Mouse (Mus musculus) embryonic facial prominence, embryonic 14.5 days (tissue): ENCODE results near the gene Tmem178. TPM values are rescaled to one million over a fixed set of nuclear protein-coding genes. Genes with fewer than 3 reads are reported as not detected.
A peak's percentile ranks its signal among the peaks of the same experiment; 100 is the strongest.

Experiments used
- ATAC-seq: fragments of 200-750 bp; cut with Nextera tagmentation; 2 replicates; pipeline ENCODE4 v1.8.0; 2017; ENCODE audit warnings: low read depth, moderate number of reproducible peaks, moderate TSS enrichment
- DNase-seq: peaks from one replicate; pipeline ENCODE4 v3.0.0-alpha.2; 2015; ENCODE audit warnings: low spot score
- H3K27ac ChIP-seq: fragments of 300-500 bp; sonication (generic); replicated peaks from 2 replicates; pipeline ENCODE4 v1.5.1; 2014; ENCODE audit warnings: low read depth, mild to moderate bottlenecking, low read length, moderate library complexity
- H3K27me3 ChIP-seq: fragments of 300-500 bp; sonication (generic); replicated peaks from 2 replicates; pipeline ENCODE4 v1.6.1; 2014; ENCODE audit warnings: low read length; ENCODE audit not compliant: control insufficient read depth, insufficient read depth
- H3K36me3 ChIP-seq: fragments of 300-500 bp; sonication (generic); 2 replicates; pipeline ENCODE4 v1.6.1; 2014; ENCODE audit warnings: low read length, mixed read lengths; ENCODE audit not compliant: control insufficient read depth, insufficient read depth
- H3K4me1 ChIP-seq: fragments of 300-500 bp; sonication (generic); 2 replicates; pipeline ENCODE4 v1.6.1; 2014; ENCODE audit warnings: antibody characterized with exemption, low read length; ENCODE audit not compliant: control insufficient read depth, insufficient read depth
- H3K4me2 ChIP-seq: fragments of 300-500 bp; sonication (generic); 2 replicates; pipeline ENCODE4 v1.6.1; 2014; ENCODE audit warnings: low read depth, mild to moderate bottlenecking, low read length, moderate library complexity, mixed read lengths
- H3K4me3 ChIP-seq: fragments of 300-500 bp; sonication (generic); 2 replicates; pipeline ENCODE4 v1.5.1; 2014; ENCODE audit warnings: low read depth, mild to moderate bottlenecking, low read length
- H3K9ac ChIP-seq: fragments of 300-500 bp; sonication (generic); 2 replicates; pipeline ENCODE4 v1.6.1; 2014; ENCODE audit warnings: low read depth, mild to moderate bottlenecking, low read length, moderate library complexity, mixed read lengths
- H3K9me3 ChIP-seq: fragments of 300-500 bp; sonication (generic); 2 replicates; pipeline ENCODE4 v1.6.1; 2016; ENCODE audit warnings: low read length; ENCODE audit not compliant: control insufficient read depth
- WGBS: fragments of 180-500 bp; shearing (Covaris S2); extraction: QIAGEN DNeasy Blood & Tissue Kit; methylation state at CpG from one replicate; pipeline ENCODE4 v1.1.7; 2014; 5-methylcytosine and 5-hydroxymethylcytosine counted together
- polyA plus RNA-seq: library from polyadenylated mRNA; unstranded; fragments of >200 nt; fragmentation: Nextera tagmentation; extraction: Ambion mirVana; gene quantifications from 2 replicates; pipeline ENCODE4 v1.2.1, GENCODE M21; 2014

The Tmem178 gene
- polyA plus RNA-seq, 1 experiment from 2014 or later = 4.5 TPM

- no peaks in the 10 kb centered on the region for H3K36me3 ChIP-seq
- DNase-seq (no peak), ATAC-seq (no peak)
- peaks cover 13% of the 10 kb centered on the region; the same call in 1 of the 2 replicates for H3K4me1 ChIP-seq
- no peak overlapping the region for H3K4me3 ChIP-seq
- no peak overlapping the region for H3K27ac ChIP-seq
- H3K9ac ChIP-seq = no peak overlapping the region
- 0 out of 2 replicates have a peak, but pooled peaks cover 3% of the 10 kb centered on the region for H3K27me3 ChIP-seq
- 57% methylated on average over 10 of the region's 10 CpGs for WGBS
- H3K9me3 ChIP-seq = 0 out of 2 replicates have a peak, but pooled peaks cover 3% of the 10 kb centered on the region
- H3K4me2 ChIP-seq = 0 out of 2 replicates have a peak overlapping the region, but pooled peaks have one; percentile 2
Measured at GRCm38 (mm10) chr17:80970716-80971115, 26.3 kb downstream of the Tmem178 start.

- H3K27me3 ChIP-seq = 0 out of 2 replicates have a peak, but pooled peaks cover 3% of the 10 kb centered on the region
- 88% methylated on average over 7 of the region's 7 CpGs for WGBS
- H3K9me3 ChIP-seq = 0 out of 2 replicates have a peak, but pooled peaks cover 3% of the 10 kb centered on the region
- no peak overlapping the region for H3K27ac ChIP-seq
- peaks cover 13% of the 10 kb centered on the region; the same call in 1 of the 2 replicates for H3K4me1 ChIP-seq
- no peaks in the 10 kb centered on the region for H3K36me3 ChIP-seq
- H3K4me3 ChIP-seq = no peak overlapping the region
- no peak overlapping the region for H3K4me2 ChIP-seq
- DNase-seq (no peak), ATAC-seq (no peak)
- no peak overlapping the region for H3K9ac ChIP-seq
Measured at GRCm38 (mm10) chr17:80972891-80973290, 28.5 kb downstream of the Tmem178 start.

- Histone ChIP-seq H3K4me1 (no peaks in the 10 kb centered on the region), H3K4me2 (no peak overlapping the region), H3K4me3 (no peak overlapping the region), H3K9me3 (0 out of 2 replicates have a peak, but pooled peaks cover 3% of the 10 kb centered on the region), H3K27me3 (no peaks in the 10 kb centered on the region), H3K9ac (no peak overlapping the region), H3K36me3 (no peaks in the 10 kb centered on the region), H3K27ac (no peak overlapping the region)
- DNase-seq (no peak), ATAC-seq (no peak)
- 80% methylated on average over 5 of the region's 5 CpGs for WGBS
Measured at GRCm38 (mm10) chr17:80977245-80977644, 32.8 kb downstream of the Tmem178 start.

- 0 out of 2 replicates have a peak, but pooled peaks cover 3% of the 10 kb centered on the region for H3K9me3 ChIP-seq
- no peak overlapping the region for H3K9ac ChIP-seq
- no peak overlapping the region for H3K4me2 ChIP-seq
- H3K36me3 ChIP-seq = no peaks in the 10 kb centered on the region
- no peak for DNase-seq
- no peak overlapping the region for H3K27ac ChIP-seq
- H3K4me3 ChIP-seq = no peak overlapping the region
- no peak for ATAC-seq
- 58% methylated on average over 10 of the region's 10 CpGs for WGBS
- no peaks in the 10 kb centered on the region; the same call in 1 of the 2 replicates for H3K27me3 ChIP-seq
- no peaks in the 10 kb centered on the region; the same call in 1 of the 2 replicates for H3K4me1 ChIP-seq
Measured at GRCm38 (mm10) chr17:80980096-80980495, 35.7 kb downstream of the Tmem178 start.

GRCm38 (mm10) chr17:80981721-80982411 lies 37.4 kb downstream of the Tmem178 start:
- no peaks in the 10 kb centered on the region for H3K9me3 ChIP-seq
- no peak overlapping the region for H3K27ac ChIP-seq
- H3K4me1 ChIP-seq = no peaks in the 10 kb centered on the region; the same call in 1 of the 2 replicates
- no peaks in the 10 kb centered on the region; the same call in 1 of the 2 replicates for H3K27me3 ChIP-seq
- H3K4me3 ChIP-seq = no peak overlapping the region
- ATAC-seq = 0 out of 2 replicates have a peak, but pooled peaks have one; percentile 30
- peak; percentile 21 for DNase-seq
- WGBS = 57% methylated on average over 12 of the region's 12 CpGs
- H3K36me3 ChIP-seq = no peaks in the 10 kb centered on the region
- H3K9ac ChIP-seq = no peak overlapping the region
- no peak overlapping the region for H3K4me2 ChIP-seq

GRCm38 (mm10) chr17:80982412-80982787 lies 38.0 kb downstream of the Tmem178 start:
- WGBS = 9% methylated on average over 8 of the region's 8 CpGs
- DNase-seq (peak; percentile 89), ATAC-seq (peak; percentile 68)
- Histone ChIP-seq H3K4me1 (no peaks in the 10 kb centered on the region; the same call in 1 of the 2 replicates), H3K4me2 (no peak overlapping the region), H3K27ac (no peak overlapping the region), H3K27me3 (no peaks in the 10 kb centered on the region; the same call in 1 of the 2 replicates), H3K9ac (no peak overlapping the region), H3K36me3 (no peaks in the 10 kb centered on the region), H3K9me3 (no peaks in the 10 kb centered on the region), H3K4me3 (no peak overlapping the region)

GRCm38 (mm10) chr17:80982976-80983375 lies 38.5 kb downstream of the Tmem178 start:
- no peaks in the 10 kb centered on the region for H3K9me3 ChIP-seq
- H3K27me3 ChIP-seq = no peaks in the 10 kb centered on the region; the same call in 1 of the 2 replicates
- no peak overlapping the region for H3K4me3 ChIP-seq
- H3K36me3 ChIP-seq = no peaks in the 10 kb centered on the region
- H3K4me2 ChIP-seq = no peak overlapping the region
- DNase-seq (no peak), ATAC-seq (no peak)
- H3K27ac ChIP-seq = no peak overlapping the region
- H3K4me1 ChIP-seq = no peaks in the 10 kb centered on the region; the same call in 1 of the 2 replicates
- WGBS = 67% methylated on average over 10 of the region's 10 CpGs
- no peak overlapping the region for H3K9ac ChIP-seq

GRCm38 (mm10) chr17:80991535-80992127 lies 47.2 kb downstream of the Tmem178 start:
- Histone ChIP-seq H3K4me1 (no peaks in the 10 kb centered on the region), H3K27ac (no peak overlapping the region), H3K27me3 (no peaks in the 10 kb centered on the region), H3K9me3 (no peaks in the 10 kb centered on the region; the same call in 1 of the 2 replicates), H3K4me3 (no peak overlapping the region), H3K36me3 (no peaks in the 10 kb centered on the region), H3K4me2 (no peak overlapping the region), H3K9ac (no peak overlapping the region)
- WGBS = 75% methylated on average over 8 of the region's 8 CpGs
- ATAC-seq = no peak
- DNase-seq = no peak
